ENCODE assay signal across 8 mouse cellular contexts in the genomic region with DNA sequence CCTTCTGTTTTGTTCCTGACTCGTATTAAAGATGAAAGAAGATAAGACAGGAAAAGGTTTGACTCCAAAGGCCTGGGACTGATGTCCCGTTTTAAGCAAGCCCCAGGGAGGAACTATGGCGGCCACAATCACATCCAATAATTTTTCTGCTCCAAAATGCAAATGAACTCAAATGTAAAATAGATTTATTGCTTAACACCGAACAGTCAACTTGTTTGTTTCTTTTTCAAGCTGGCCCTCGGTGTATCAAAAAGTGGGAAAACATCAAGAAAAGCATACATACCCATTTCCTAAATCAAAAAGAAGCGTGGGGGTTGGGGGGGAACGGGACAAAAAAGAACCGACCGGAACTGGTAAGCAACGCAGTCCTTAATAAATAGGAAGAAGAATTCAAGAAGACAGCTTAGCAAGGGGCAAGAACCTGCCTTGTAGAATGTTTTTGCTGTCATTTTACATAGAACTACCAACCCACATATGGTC. TPM values are rescaled to one million over a fixed set of nuclear protein-coding genes. Genes with fewer than 3 reads are reported as not detected.
DNase-seq lines count a peak whose midpoint lies in the region; ATAC-seq and TF ChIP-seq lines count a peak whose summit lies in the region.

No protein-coding gene starts in this region.

- peak overlapping the region; percentile 91 for H3K4me2 ChIP-seq in lung, embryonic 14.5 days
- peak overlapping the region; percentile 67 for H3K4me2 ChIP-seq in hindbrain, postnatal 0 days (ENCODE audit: low read depth, low read length)

- H3K4me1 ChIP-seq in lung, embryonic 14.5 days (ENCODE audit: insufficient read depth): peaks cover 22% of the 10 kb centered on the region
- no peaks in the 10 kb centered on the region for H3K4me1 ChIP-seq in cortical plate, adult 2 months (ENCODE audit: control insufficient read depth, insufficient read depth, low read length)
- 0 out of 2 replicates have a peak, but pooled peaks cover 3% of the 10 kb centered on the region for H3K4me1 ChIP-seq in hindbrain, postnatal 0 days (ENCODE audit: insufficient read depth, low read length)

- TF ChIP-seq CTCF in lung, embryonic 14.5 days (IDR thresholded peaks at IDR 0.05; ENCODE audit: low read depth): no peak
- TF ChIP-seq CTCF in cortical plate, adult 2 months (IDR thresholded peaks at IDR 0.05; ENCODE audit: extremely low read depth, insufficient read depth, low read length): no peak
- no peak for TF ChIP-seq CTCF in hindbrain, postnatal 0 days (IDR thresholded peaks at IDR 0.05; ENCODE audit: low read depth)

- no peak for TF ChIP-seq POLR2A in cortical plate, adult 2 months (IDR thresholded peaks at IDR 0.05; ENCODE audit: extremely low read depth, insufficient read depth, low read length)

- H3K27me3 ChIP-seq in lung, embryonic 14.5 days (ENCODE audit: insufficient read depth, low read length): no peaks in the 10 kb centered on the region
- no peaks in the 10 kb centered on the region for H3K27me3 ChIP-seq in hindbrain, postnatal 0 days (ENCODE audit: insufficient read depth, low read length)

- DNase-seq in lung, embryonic 14.5 days: peak; percentile 44
- DNase-seq in lung, postnatal 14 days: no peak
- no peak for DNase-seq in hindbrain, postnatal 0 days (ENCODE audit: low spot score)
- DNase-seq in naive thymus-derived CD4-positive, alpha-beta T cell, adult 2 months (ENCODE audit: low read depth): peak; percentile 52
- DNase-seq in adrenal gland, postnatal 25 days: no peak
- DNase-seq in layer of hippocampus, adult 8-10 months (ENCODE audit: low spot score in 2 of 2): no peak
- no peak for DNase-seq in spleen, postnatal 10 days (ENCODE audit: low spot score in 2 of 2)

- no peak for ATAC-seq in lung, embryonic 14.5 days (ENCODE audit: insufficient read depth)
- ATAC-seq in hindbrain, postnatal 0 days: no peak

- H3K27ac ChIP-seq in lung, embryonic 14.5 days (ENCODE audit: low read depth): peak overlapping the region; percentile 74
- H3K27ac ChIP-seq in cortical plate, adult 2 months (ENCODE audit: insufficient read depth, low read length): no peak overlapping the region
- H3K27ac ChIP-seq in hindbrain, postnatal 0 days: no peak overlapping the region; the same call in 1 of the 2 replicates

- 6% methylated on average over 10 of the region's 10 CpGs for WGBS in lung, embryonic 14.5 days
- WGBS in hindbrain, postnatal 0 days: 7% methylated on average over 10 of the region's 10 CpGs

- peak overlapping the region; percentile 96 for H3K4me3 ChIP-seq in lung, embryonic 14.5 days (ENCODE audit: low read depth, low read length)
- H3K4me3 ChIP-seq in cortical plate, adult 2 months (ENCODE audit: insufficient read depth, low read length): peak overlapping the region; percentile 49; the same call in 1 of the 2 replicates
- peak overlapping the region; percentile 77 for H3K4me3 ChIP-seq in hindbrain, postnatal 0 days (ENCODE audit: low read length)

- H3K9ac ChIP-seq in lung, embryonic 14.5 days: peak overlapping the region; percentile 60
- no peak overlapping the region for H3K9ac ChIP-seq in hindbrain, postnatal 0 days (replicated peaks; ENCODE audit: low read length)

- H3K36me3 ChIP-seq in lung, embryonic 14.5 days (ENCODE audit: insufficient read depth): no peaks in the 10 kb centered on the region
- no peaks in the 10 kb centered on the region for H3K36me3 ChIP-seq in hindbrain, postnatal 0 days (ENCODE audit: insufficient read depth, low read length)

- no peaks in the 10 kb centered on the region for H3K9me3 ChIP-seq in lung, embryonic 14.5 days (ENCODE audit: low read depth, low read length)
- no peaks in the 10 kb centered on the region for H3K9me3 ChIP-seq in hindbrain, postnatal 0 days (ENCODE audit: low read length)

RNA-seq across cellular contexts. Expression of a gene that starts 15.9 kb away (rescaled TPM):
- 4.9 and 6.0 TPM in 2 replicates for polyA plus RNA-seq in lung, embryonic 14.5 days (2014; fragmentation: Nextera tagmentation; extraction: Ambion mirVana)
- polyA plus RNA-seq in cortical plate, adult 2 months (2012; rRNA removed): 1.7 and 1.9 TPM in 2 replicates
- total RNA-seq in hindbrain, postnatal 0 days (2014; rRNA removed): 3.5 and 8.5 TPM in 2 replicates
- polyA plus RNA-seq in hindbrain, postnatal 0 days (2015; fragmentation: Nextera tagmentation; extraction: Ambion mirVana): 0.59 and 0.61 TPM in 2 replicates
- total RNA-seq in adrenal gland, postnatal 25 days (2021): 27.3 and 32.8 TPM in 2 replicates
- 1 to 10 TPM; 3.2 to 5.3 (median 4.5) TPM for total RNA-seq in layer of hippocampus, adult 8-10 months (2022)

Comparison
In these comparisons a context has a peak if more than half of its experiments do, and no peak if none do; other contexts are left out.
1. DNase-seq: peak in lung, embryonic 14.5 days (single experiment) and naive thymus-derived CD4-positive, alpha-beta T cell, adult 2 months (single experiment); none in lung, postnatal 14 days (single experiment), hindbrain, postnatal 0 days (single experiment), adrenal gland, postnatal 25 days (single experiment), layer of hippocampus, adult 8-10 months (0 of 2) and spleen, postnatal 10 days (0 of 2).
2. Peak in every context shown above with its lines, with median percentiles within 50 percentile points of each other: H3K4me3 ChIP-seq.